Mouse (Mus musculus): ENCODE data around the gene Mmp9.

Gene Mmp9

DNA sequence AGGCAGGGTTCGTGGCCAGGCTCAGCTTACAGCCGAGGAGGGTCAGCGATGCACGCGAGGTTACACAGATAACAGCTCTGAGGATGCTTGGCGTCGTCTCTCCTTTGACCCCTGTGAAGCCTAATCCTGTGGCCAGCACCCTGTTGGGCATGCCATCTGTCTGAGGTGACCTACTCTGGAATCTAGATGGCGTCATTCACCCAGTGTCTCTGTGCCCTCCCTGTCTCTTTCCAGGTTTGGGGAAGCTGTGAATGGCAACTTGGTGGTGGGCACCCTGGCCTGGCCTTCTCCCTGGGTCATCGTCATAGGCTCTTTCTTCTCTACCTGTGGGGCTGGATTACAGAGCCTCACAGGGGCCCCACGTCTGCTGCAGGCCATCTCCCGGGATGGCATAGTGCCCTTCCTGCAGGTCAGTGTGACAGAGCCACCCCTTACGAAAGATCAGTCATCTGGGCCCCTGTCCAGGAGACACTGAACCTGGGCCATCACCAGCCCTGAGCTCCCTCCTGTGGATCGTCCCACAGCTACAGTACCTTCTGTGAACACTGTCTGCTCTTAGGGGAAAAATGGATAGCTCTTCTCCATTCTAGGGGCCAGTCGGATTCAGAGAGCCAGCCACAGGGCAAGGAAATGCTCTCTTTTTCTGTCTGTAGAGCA lies 45.9 kb downstream of the Mmp9 start:
- TF ChIP-seq GATA4 (IDR thresholded peaks at IDR 0.05; ENCODE audit: insufficient replicate concordance, low read length), result no peak

DNA sequence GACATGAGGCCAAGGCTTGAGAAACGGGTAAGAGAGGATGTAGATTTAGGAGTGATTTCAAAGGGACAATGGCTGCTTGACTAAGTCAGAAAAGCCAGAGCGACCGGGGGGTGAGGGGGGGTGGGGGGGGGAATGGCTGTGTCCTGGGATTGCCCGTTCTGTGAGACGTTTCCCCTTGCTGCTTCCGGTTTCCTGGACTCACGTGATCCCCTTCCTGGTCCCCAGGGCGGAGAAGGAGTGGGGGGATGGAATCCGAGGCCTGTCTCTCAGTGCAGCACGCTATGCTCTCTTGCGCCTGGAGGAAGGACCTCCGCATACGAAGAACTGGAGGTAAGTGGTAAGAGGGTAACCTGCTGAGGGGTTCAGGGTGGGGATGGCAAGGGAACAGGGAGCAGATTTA lies 48.2 kb downstream of the Mmp9 start:
- no peak for TF ChIP-seq GATA4 (IDR thresholded peaks at IDR 0.05; ENCODE audit: insufficient replicate concordance, low read length)

GRCm38 (mm10) chr2:164991111-164991510 lies 50.5 kb downstream of the Mmp9 start:
- TF ChIP-seq GATA4 (IDR thresholded peaks at IDR 0.05; ENCODE audit: insufficient replicate concordance, low read length), result no peak

GRCm38 (mm10) chr2:164991808-164992207 lies 51.2 kb downstream of the Mmp9 start:
- no peak for TF ChIP-seq GATA4 (IDR thresholded peaks at IDR 0.05; ENCODE audit: insufficient replicate concordance, low read length)

- TF ChIP-seq GATA4 (IDR thresholded peaks at IDR 0.05; ENCODE audit: insufficient replicate concordance, low read length), result no peak
Measured at GRCm38 (mm10) chr2:164994156-164994555, 53.6 kb downstream of the Mmp9 start.

DNA sequence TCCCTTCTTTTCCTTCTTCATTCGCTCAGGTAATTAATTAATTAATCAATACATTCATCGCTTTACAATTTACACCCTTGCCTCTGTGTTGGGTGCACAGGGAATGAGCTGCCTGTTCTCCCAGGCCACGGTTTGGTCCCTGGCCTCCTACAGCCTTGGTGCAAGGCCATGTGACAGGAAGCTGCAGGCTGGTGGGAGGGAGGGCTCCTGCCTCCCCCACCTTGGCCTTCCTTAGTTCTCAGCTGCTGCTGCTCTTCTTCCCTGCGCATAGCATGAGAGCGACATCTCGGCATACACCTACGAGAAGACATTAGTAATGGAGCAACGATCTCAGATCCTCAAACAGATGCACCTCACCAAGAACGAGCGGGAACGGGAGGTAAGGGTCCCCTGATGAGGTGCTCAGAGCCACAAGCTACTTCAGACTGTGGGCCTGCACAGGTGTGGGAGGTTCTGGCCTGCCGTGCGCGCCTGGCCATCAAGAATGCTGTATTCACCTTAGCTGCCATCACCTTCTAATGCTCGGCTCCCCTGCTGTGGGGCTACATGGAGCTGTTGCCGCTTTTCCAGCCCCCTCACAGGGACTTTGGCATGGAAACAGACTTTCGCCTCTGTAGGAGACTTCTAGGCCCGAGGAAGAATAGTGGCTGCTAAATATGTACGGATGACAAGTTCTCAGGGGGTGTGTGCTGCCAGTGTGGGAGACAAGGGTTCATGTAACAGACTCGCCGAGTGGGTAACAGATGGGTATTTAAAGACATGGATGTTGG lies 54.3 kb downstream of the Mmp9 start:
- TF ChIP-seq GATA4 (IDR thresholded peaks at IDR 0.05; ENCODE audit: insufficient replicate concordance, low read length), result no peak

DNA sequence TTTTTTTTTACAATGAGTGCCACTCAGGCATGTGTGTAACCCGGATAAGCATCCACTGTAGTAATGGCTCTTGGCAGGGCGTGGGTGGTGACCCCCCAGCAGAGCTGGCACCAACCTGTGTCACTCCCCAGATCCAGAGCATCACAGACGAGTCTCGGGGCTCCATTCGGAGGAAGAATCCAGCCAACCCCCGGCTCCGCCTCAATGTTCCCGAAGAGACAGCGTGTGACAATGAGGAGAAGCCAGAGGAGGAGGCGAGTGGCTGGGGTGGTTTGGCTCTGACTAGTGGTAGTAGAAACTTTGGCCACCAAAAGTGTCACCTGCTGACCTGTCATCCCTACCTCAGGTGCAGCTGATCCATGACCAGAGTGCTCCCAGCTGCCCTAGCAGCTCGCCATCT lies 55.4 kb downstream of the Mmp9 start:
- TF ChIP-seq GATA4 (IDR thresholded peaks at IDR 0.05; ENCODE audit: insufficient replicate concordance, low read length), result no peak

DNA sequence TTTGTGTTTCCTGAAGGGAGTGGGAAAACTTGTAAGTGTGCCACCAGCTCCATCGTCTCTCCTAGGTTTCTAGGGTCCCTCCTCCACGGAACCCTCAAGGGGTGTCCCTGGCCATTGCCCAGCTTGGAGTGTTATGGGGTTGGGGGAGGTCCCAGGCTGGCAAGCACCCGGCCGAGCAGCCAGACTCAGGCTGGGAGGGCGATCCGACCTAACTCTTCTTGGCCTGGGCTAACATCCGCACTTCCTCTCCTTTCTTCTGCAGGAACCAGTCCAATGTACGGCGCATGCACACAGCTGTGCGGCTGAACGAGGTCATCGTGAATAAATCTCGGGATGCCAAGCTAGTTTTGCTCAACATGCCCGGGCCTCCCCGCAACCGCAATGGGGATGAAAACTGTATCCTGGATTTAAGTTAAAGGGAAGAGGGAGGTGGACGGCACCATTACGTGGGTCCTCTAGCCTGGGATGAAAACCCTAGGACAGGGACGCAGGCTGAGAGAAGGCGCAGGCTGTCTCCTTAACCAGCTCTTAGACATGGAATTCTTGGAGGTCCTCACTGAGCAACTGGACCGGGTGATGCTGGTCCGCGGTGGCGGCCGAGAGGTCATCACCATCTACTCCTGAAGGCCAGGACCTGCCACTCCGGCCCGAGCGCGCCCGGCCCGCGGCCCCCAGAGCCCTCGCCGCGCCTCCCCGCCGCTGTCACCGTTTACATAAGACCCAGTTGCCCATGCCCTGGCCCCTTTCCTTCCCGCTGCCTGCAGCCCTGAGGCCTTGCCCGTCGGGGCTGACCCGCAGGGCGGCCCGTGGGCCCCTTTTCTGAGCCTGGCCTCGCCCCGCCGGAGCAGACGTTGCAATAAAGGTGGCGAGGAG lies 56.5 kb downstream of the Mmp9 start:
- TF ChIP-seq GATA4 (IDR thresholded peaks at IDR 0.05; ENCODE audit: insufficient replicate concordance, low read length), result no peak

GRCm38 (mm10) chr2:164997721-164998428 lies 57.3 kb downstream of the Mmp9 start:
- no peak for TF ChIP-seq GATA4 (IDR thresholded peaks at IDR 0.05; ENCODE audit: insufficient replicate concordance, low read length)

- no peak for TF ChIP-seq GATA4 (IDR thresholded peaks at IDR 0.05; ENCODE audit: insufficient replicate concordance, low read length)
Measured at GRCm38 (mm10) chr2:165001958-165002357, 61.4 kb downstream of the Mmp9 start.

- no peak for TF ChIP-seq GATA4 (IDR thresholded peaks at IDR 0.05; ENCODE audit: insufficient replicate concordance, low read length)
Measured at GRCm38 (mm10) chr2:165003108-165003507, 62.5 kb downstream of the Mmp9 start.

DNA sequence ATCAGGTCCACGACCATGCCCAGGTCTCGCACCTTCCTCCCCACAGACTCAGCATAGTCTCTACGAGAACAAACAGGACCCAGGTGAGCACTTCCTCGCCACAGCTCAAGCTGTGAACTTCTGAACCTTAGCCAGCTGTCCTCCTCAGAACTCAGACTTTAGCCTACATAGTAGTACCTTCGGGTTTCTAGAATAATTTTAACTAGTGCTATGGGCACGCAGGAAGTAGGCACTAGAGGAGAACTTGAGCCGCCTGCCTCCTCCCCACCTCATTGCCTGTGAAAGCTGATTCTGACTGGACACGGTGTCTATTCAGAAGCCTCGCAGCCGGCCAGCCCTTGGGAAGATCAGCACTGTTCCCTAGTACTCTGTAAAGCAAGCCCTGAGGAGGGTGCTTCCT lies 63.7 kb downstream of the Mmp9 start:
- TF ChIP-seq GATA4 (IDR thresholded peaks at IDR 0.05; ENCODE audit: insufficient replicate concordance, low read length), result no peak

Measured in liver, adult (tissue).